Mouse (Mus musculus) heart, embryonic 12.5 days (tissue): Measurements from ENCODE around the gene Svip. TPM values are rescaled to one million over a fixed set of nuclear protein-coding genes. Genes with fewer than 3 reads are reported as not detected.

ENCODE experiments used
- ATAC-seq: fragments of 200-750 bp; cut with Nextera tagmentation; 2 replicates; pipeline ENCODE4 v1.8.0; 2017; ENCODE audit warnings: moderate TSS enrichment, moderate library complexity; ENCODE audit not compliant: insufficient number of reproducible peaks, low FRiP score
- H3K27ac ChIP-seq: fragments of 300-500 bp; sonication (generic); 2 replicates; pipeline ENCODE4 v1.5.1; 2016; ENCODE audit warnings: mild to moderate bottlenecking, moderate library complexity; ENCODE audit not compliant: poor library complexity, severe bottlenecking
- H3K27me3 ChIP-seq: fragments of 300-500 bp; sonication (generic); replicated peaks from 2 replicates; pipeline ENCODE4 v1.6.1; 2016; ENCODE audit warnings: mild to moderate bottlenecking, moderate library complexity
- H3K36me3 ChIP-seq: fragments of 300-500 bp; sonication (generic); 2 replicates; pipeline ENCODE4 v1.6.1; 2016; ENCODE audit warnings: mild to moderate bottlenecking, moderate library complexity
- H3K4me1 ChIP-seq: fragments of 300-500 bp; sonication (generic); replicated peaks from 2 replicates; pipeline ENCODE4 v1.6.1; 2016; ENCODE audit warnings: mild to moderate bottlenecking
- H3K4me2 ChIP-seq: fragments of 300-500 bp; sonication (generic); 2 replicates; pipeline ENCODE4 v1.6.1; 2016; ENCODE audit warnings: mild to moderate bottlenecking, moderate library complexity
- H3K4me3 ChIP-seq: fragments of 300-500 bp; sonication (generic); 2 replicates; pipeline ENCODE4 v1.5.1; 2016; ENCODE audit warnings: mild to moderate bottlenecking
- H3K9ac ChIP-seq: fragments of 300-500 bp; sonication (generic); 2 replicates; pipeline ENCODE4 v1.6.1; 2016; ENCODE audit warnings: mild to moderate bottlenecking, moderate library complexity
- H3K9me3 ChIP-seq: fragments of 300-500 bp; sonication (generic); replicated peaks from 2 replicates; pipeline ENCODE4 v1.6.1; 2016; ENCODE audit warnings: mild to moderate bottlenecking, moderate library complexity
- WGBS: fragments of 180-500 bp; shearing (Covaris S2); methylation state at CpG from one replicate; pipeline ENCODE4 v1.1.7; 2016; 5-methylcytosine and 5-hydroxymethylcytosine counted together
- polyA plus RNA-seq: library from polyadenylated mRNA; unstranded; fragments of >200 nt; fragmentation: Nextera tagmentation; extraction: Ambion mirVana; gene quantifications from 2 replicates; pipeline ENCODE4 v1.2.1, GENCODE M21; 2016

Svip gene
- polyA plus RNA-seq, 1 experiment from 2014 or later, result 12.0 TPM

DNA sequence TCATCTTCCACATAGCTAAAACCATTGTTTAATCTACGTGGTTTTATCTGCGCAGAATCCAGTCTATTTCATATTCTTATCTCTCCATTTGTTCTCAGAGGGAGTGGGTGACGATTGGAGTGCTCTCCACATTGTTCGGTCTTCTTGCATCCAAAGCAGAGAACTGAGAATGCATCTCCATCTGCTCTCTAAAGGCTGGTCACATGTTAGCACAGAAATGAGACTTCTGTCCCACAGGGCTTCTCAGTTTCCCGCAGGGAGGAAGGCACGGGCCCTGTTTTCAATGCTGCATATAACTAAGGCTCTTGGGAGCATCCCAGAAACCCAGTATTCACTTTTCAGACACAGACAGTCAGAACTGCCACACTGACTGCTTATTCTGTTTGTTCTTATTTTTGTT, 20.1 kb downstream of the Svip start:
- H3K9me3 ChIP-seq, result no peaks in the 10 kb centered on the region
- H3K27me3 ChIP-seq, result peaks cover 4% of the 10 kb centered on the region; the same call in 1 of the 2 replicates
- no peak overlapping the region for H3K9ac ChIP-seq
- peaks cover 25% of the 10 kb centered on the region for H3K4me1 ChIP-seq
- ATAC-seq, result no peak
- H3K36me3 ChIP-seq, result no peaks in the 10 kb centered on the region
- H3K4me3 ChIP-seq, result no peak overlapping the region
- whole genome bisulfite sequencing, result 70% methylated on average over 6 of the region's 6 CpGs
- H3K27ac ChIP-seq, result no peak overlapping the region
- no peak overlapping the region for H3K4me2 ChIP-seq

DNA sequence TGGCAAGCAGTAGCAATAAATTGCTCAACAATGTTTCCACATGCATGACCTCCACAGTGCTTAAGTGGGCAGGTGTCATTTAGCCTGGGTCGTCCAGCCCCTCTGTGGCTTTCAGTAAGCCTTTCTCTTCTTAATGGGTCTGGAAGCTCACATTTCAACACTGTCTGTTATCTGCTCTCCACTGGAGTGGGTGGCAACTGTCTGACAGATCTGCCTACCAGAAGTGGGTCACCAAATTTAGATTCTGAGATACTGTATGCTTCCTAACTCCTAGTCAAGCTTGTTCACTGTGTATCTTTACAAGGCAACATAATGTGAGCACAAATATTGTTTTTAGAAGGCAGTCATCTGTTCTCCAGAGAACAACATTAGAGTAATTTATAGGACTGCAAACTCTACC, 23.5 kb downstream of the Svip start:
- Histone ChIP-seq H3K4me1 (peaks cover 18% of the 10 kb centered on the region), H3K9me3 (no peaks in the 10 kb centered on the region), H3K36me3 (no peaks in the 10 kb centered on the region), H3K4me2 (peak overlapping the region; percentile 52), H3K27ac (no peak overlapping the region), H3K4me3 (no peak overlapping the region), H3K27me3 (peaks cover 7% of the 10 kb centered on the region), H3K9ac (no peak overlapping the region)
- WGBS, result 11% methylated on average over 1 of the region's 1 CpGs
- ATAC-seq, result peak; percentile 66

- WGBS, result 44% methylated on average over 5 of the region's 5 CpGs
- Histone ChIP-seq H3K9me3 (no peaks in the 10 kb centered on the region), H3K9ac (no peak overlapping the region), H3K27me3 (peaks cover 7% of the 10 kb centered on the region), H3K4me1 (peaks cover 18% of the 10 kb centered on the region), H3K36me3 (no peaks in the 10 kb centered on the region), H3K4me2 (no peak overlapping the region), H3K4me3 (no peak overlapping the region), H3K27ac (no peak overlapping the region)
- ATAC-seq, result no peak
Observed at GRCm38 (mm10) chr7:51979271-51979670, 26.5 kb downstream of the Svip start.

GRCm38 (mm10) chr7:51975181-51975580, 30.6 kb downstream of the Svip start:
- no peak for ATAC-seq
- H3K4me2 ChIP-seq, result no peak overlapping the region
- 68% methylated on average over 6 of the region's 6 CpGs for WGBS
- H3K27me3 ChIP-seq, result no peaks in the 10 kb centered on the region; the same call in none of the 2 replicates
- no peak overlapping the region for H3K4me3 ChIP-seq
- H3K9ac ChIP-seq, result no peak overlapping the region
- no peaks in the 10 kb centered on the region for H3K36me3 ChIP-seq
- no peaks in the 10 kb centered on the region for H3K9me3 ChIP-seq
- H3K4me1 ChIP-seq, result no peaks in the 10 kb centered on the region
- H3K27ac ChIP-seq, result no peak overlapping the region

DNA sequence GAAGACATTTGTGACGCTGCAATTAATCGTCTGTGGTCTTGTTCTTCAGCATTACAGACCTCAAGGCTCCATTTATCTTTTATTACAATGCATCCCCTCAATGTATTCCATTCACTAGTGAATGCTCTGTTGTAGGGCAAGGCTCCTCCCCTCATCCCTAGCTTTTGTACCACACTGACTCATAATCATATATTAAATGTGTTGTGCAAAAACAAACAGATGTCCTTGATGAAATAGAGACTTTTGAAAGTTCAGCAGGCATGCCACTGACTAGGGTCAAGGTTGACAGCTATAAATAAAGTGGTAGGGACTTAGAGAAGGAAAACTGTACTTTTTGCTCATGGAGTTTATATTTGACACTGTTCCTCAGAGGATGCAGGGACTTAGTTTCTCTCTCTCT, 32.3 kb downstream of the Svip start:
- H3K9ac ChIP-seq, result no peak overlapping the region
- H3K4me2 ChIP-seq, result no peak overlapping the region
- H3K36me3 ChIP-seq, result no peaks in the 10 kb centered on the region
- H3K27ac ChIP-seq, result no peak overlapping the region
- no peaks in the 10 kb centered on the region for H3K4me1 ChIP-seq
- ATAC-seq, result no peak
- WGBS, result 74% methylated on average over 2 of the region's 2 CpGs
- no peaks in the 10 kb centered on the region; the same call in none of the 2 replicates for H3K27me3 ChIP-seq
- no peak overlapping the region for H3K4me3 ChIP-seq
- H3K9me3 ChIP-seq, result no peaks in the 10 kb centered on the region

- no peaks in the 10 kb centered on the region; the same call in none of the 2 replicates for H3K27me3 ChIP-seq
- no peak overlapping the region for H3K4me3 ChIP-seq
- no peak overlapping the region for H3K27ac ChIP-seq
- WGBS, result 67% methylated on average over 5 of the region's 5 CpGs
- H3K9ac ChIP-seq, result no peak overlapping the region
- H3K9me3 ChIP-seq, result no peaks in the 10 kb centered on the region
- H3K4me1 ChIP-seq, result no peaks in the 10 kb centered on the region
- H3K36me3 ChIP-seq, result no peaks in the 10 kb centered on the region
- ATAC-seq, result no peak
- no peak overlapping the region for H3K4me2 ChIP-seq
Observed at GRCm38 (mm10) chr7:51973091-51973490, 32.7 kb downstream of the Svip start.

- Histone ChIP-seq H3K4me3 (no peak overlapping the region), H3K9ac (no peak overlapping the region), H3K27me3 (no peaks in the 10 kb centered on the region; the same call in 1 of the 2 replicates), H3K36me3 (no peaks in the 10 kb centered on the region), H3K9me3 (no peaks in the 10 kb centered on the region), H3K27ac (no peak overlapping the region), H3K4me1 (no peaks in the 10 kb centered on the region), H3K4me2 (no peak overlapping the region)
- no peak for ATAC-seq
- 32% methylated on average over 6 of the region's 6 CpGs for WGBS
Observed at GRCm38 (mm10) chr7:51972252-51972855, 33.5 kb downstream of the Svip start.

- H3K9me3 ChIP-seq, result no peaks in the 10 kb centered on the region
- H3K27me3 ChIP-seq, result no peaks in the 10 kb centered on the region; the same call in 1 of the 2 replicates
- H3K4me3 ChIP-seq, result no peak overlapping the region
- H3K36me3 ChIP-seq, result no peaks in the 10 kb centered on the region
- H3K27ac ChIP-seq, result no peak overlapping the region
- no peak overlapping the region for H3K4me2 ChIP-seq
- ATAC-seq, result no peak
- H3K9ac ChIP-seq, result no peak overlapping the region
- H3K4me1 ChIP-seq, result no peaks in the 10 kb centered on the region
Observed at GRCm38 (mm10) chr7:51969379-51969778, 36.4 kb downstream of the Svip start.

DNA sequence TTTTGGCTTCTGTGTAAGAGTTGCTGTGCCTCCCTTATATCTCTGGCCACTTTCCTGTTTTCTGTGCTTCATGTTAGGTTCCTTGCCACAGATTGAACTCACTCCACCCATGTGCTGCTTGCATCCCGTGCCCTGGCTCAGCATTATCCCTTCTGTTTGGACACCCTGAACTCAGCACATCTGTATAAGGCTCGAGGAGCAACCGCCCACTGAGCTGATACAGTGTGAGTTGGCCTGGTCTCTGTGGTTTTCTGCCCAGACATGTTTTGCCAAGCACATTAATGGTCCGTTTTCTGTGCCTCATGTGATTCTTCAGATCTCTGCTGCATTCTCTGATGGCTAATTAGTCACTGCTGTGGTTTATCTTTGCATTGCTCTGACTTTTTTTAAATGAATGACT, 38.2 kb downstream of the Svip start:
- Histone ChIP-seq H3K4me3 (no peak overlapping the region), H3K4me1 (no peaks in the 10 kb centered on the region), H3K27me3 (no peaks in the 10 kb centered on the region), H3K36me3 (no peaks in the 10 kb centered on the region), H3K9me3 (no peaks in the 10 kb centered on the region), H3K27ac (no peak overlapping the region), H3K9ac (no peak overlapping the region), H3K4me2 (no peak overlapping the region)
- no peak for ATAC-seq
- 78% methylated on average over 4 of the region's 4 CpGs for WGBS

DNA sequence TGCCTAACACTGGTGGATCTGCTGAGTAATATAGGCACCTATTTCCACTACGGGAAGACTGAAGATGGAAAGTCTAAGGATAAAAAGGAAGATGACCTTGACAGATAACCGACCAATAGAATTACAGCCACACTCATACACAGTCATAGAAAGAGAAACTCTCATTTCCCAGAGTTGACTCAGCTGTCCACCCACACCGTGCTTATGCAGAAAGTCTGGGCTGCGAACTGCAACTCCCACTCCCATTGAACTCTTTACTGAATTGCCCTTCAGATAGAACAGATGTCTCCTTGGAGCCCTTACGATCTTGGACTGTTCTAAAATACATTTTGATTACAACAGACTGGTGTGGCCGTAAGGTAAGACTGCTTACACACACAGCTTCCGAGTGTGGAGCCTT, 41.1 kb downstream of the Svip start:
- no peaks in the 10 kb centered on the region for H3K4me1 ChIP-seq
- H3K9ac ChIP-seq, result no peak overlapping the region
- no peak for ATAC-seq
- no peaks in the 10 kb centered on the region for H3K36me3 ChIP-seq
- WGBS, result 81% methylated on average over 7 of the region's 7 CpGs
- no peaks in the 10 kb centered on the region for H3K9me3 ChIP-seq
- H3K27me3 ChIP-seq, result no peaks in the 10 kb centered on the region
- no peak overlapping the region for H3K4me3 ChIP-seq
- H3K4me2 ChIP-seq, result no peak overlapping the region
- H3K27ac ChIP-seq, result no peak overlapping the region

DNA sequence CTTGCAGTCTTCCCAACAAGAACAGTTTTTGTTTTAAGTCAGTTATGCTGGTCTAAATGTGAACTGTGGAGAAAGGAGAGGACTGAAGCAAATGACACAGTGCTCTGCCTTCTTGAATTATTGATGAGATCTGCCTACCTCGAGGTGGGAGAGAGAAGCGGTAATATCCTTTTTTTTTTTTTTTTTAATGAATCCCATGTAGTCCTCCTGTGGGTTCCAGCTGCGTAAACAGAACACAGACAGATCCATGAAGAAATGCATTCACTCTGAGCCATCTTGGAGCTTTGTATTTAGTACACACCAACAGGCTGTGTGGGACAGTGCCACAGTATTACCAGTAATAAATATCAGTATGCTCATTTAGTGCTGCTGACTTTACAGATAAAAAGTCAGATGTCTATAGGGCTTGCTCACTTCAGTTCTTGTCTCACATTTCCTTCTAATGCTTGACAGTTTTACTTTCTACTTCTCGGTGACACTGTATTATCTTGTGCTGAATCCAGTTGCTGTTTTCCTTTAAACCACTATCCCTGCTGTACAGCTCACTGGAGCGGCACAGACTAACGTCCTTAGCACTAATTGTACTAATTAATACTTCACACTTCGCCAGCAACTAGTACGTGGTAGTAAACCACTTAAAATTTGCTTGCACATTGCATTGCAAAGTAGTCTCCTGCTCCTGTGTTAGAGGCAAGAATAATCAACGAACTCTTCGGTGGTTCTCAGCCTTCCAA, 43.4 kb downstream of the Svip start:
- H3K4me1 ChIP-seq, result no peaks in the 10 kb centered on the region
- no peak for ATAC-seq
- H3K9me3 ChIP-seq, result no peaks in the 10 kb centered on the region
- 76% methylated on average over 10 of the region's 10 CpGs for WGBS
- no peak overlapping the region for H3K9ac ChIP-seq
- H3K27ac ChIP-seq, result no peak overlapping the region
- no peak overlapping the region for H3K4me2 ChIP-seq
- no peaks in the 10 kb centered on the region for H3K27me3 ChIP-seq
- H3K4me3 ChIP-seq, result no peak overlapping the region
- no peaks in the 10 kb centered on the region for H3K36me3 ChIP-seq
